Mouse (Mus musculus): ENCODE results near the gene Zfp575. TPM values are rescaled to one million over a fixed set of nuclear protein-coding genes. Genes with fewer than 3 reads are reported as not detected.

The Zfp575 gene
- polyA plus RNA-seq, 1 experiment from 2014 or later: 1.2 TPM

DNA sequence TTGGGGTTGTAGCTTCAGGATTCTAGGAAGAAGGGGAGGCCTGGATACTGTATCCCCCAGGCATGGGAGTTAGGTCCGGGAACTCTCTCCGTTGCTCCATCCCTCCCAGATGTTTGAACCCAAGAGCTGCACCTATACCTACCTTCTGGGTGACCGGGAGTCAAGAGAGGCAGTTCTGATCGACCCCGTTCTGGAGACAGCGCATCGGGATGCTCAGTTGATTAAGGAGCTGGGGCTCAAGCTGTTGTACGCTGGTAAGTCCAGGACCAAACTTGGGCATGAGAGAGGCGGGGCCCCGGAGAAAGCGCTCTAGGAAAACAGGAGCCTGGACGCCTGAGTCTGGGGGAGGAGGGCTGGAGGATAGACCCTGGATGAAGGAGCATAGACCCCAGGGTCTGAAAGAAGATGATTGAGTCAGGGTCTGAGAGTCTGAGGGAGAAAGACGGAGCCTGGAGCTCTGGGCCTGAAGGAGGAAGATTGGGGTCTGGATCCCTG, 6.9 kb upstream of the Zfp575 start:
- H3K36me3 ChIP-seq (ENCODE audit: control insufficient read depth, insufficient read depth, low read length): no peaks in the 10 kb centered on the region
- peak overlapping the region; percentile 68; the same call in 1 of the 2 replicates for H3K9ac ChIP-seq (ENCODE audit: low read depth, low read length)
- DNase-seq (ENCODE audit: low spot score): peak; percentile 39
- peak; percentile 14; the same call in 1 of the 2 replicates for ATAC-seq (ENCODE audit: low FRiP score)
- peaks cover 4% of the 10 kb centered on the region; the same call in 1 of the 2 replicates for H3K27me3 ChIP-seq (ENCODE audit: control insufficient read depth, insufficient read depth, low read length)
- peak overlapping the region; percentile 59 for H3K4me2 ChIP-seq (replicated peaks; ENCODE audit: low read depth, low read length)
- H3K9me3 ChIP-seq (ENCODE audit: control insufficient read depth, low read length): no peaks in the 10 kb centered on the region
- WGBS: 2% methylated on average over 13 of the region's 13 CpGs
- H3K4me3 ChIP-seq (ENCODE audit: low read depth, low read length): peak overlapping the region; percentile 48
- 0 out of 2 replicates have a peak, but pooled peaks cover 3% of the 10 kb centered on the region for H3K4me1 ChIP-seq (replicated peaks; ENCODE audit: control insufficient read depth, insufficient read depth, low read length)
- H3K27ac ChIP-seq (ENCODE audit: low read depth, low read length): no peak overlapping the region

GRCm38 (mm10) chr7:24593621-24594308, 6.3 kb upstream of the Zfp575 start:
- peak; percentile 83 for DNase-seq (ENCODE audit: low spot score)
- no peak overlapping the region for H3K27ac ChIP-seq (ENCODE audit: low read depth, low read length)
- WGBS: 5% methylated on average over 28 of the region's 39 CpGs

GRCm38 (mm10) chr7:24592781-24593180, 5.3 kb upstream of the Zfp575 start:
- DNase-seq (ENCODE audit: low spot score): no peak
- 83% methylated on average over 6 of the region's 6 CpGs for WGBS
- 0 out of 2 replicates have a peak, but pooled peaks cover 3% of the 10 kb centered on the region for H3K4me1 ChIP-seq (replicated peaks; ENCODE audit: control insufficient read depth, insufficient read depth, low read length)

More at GRCm38 (mm10) chr7:24593621-24594308, 6.3 kb upstream of the Zfp575 start:
- Histone ChIP-seq H3K4me1 (replicated peaks; ENCODE audit: control insufficient read depth, insufficient read depth, low read length) (0 out of 2 replicates have a peak, but pooled peaks cover 3% of the 10 kb centered on the region), H3K36me3 (ENCODE audit: control insufficient read depth, insufficient read depth, low read length) (no peaks in the 10 kb centered on the region), H3K27me3 (ENCODE audit: control insufficient read depth, insufficient read depth, low read length) (peaks cover 4% of the 10 kb centered on the region; the same call in 1 of the 2 replicates), H3K4me3 (ENCODE audit: low read depth, low read length) (peak overlapping the region; percentile 48), H3K9ac (ENCODE audit: low read depth, low read length) (peak overlapping the region; percentile 68), H3K4me2 (replicated peaks; ENCODE audit: low read depth, low read length) (peak overlapping the region; percentile 59), H3K9me3 (ENCODE audit: control insufficient read depth, low read length) (no peaks in the 10 kb centered on the region)
- ATAC-seq (ENCODE audit: low FRiP score): peak; percentile 94

DNA sequence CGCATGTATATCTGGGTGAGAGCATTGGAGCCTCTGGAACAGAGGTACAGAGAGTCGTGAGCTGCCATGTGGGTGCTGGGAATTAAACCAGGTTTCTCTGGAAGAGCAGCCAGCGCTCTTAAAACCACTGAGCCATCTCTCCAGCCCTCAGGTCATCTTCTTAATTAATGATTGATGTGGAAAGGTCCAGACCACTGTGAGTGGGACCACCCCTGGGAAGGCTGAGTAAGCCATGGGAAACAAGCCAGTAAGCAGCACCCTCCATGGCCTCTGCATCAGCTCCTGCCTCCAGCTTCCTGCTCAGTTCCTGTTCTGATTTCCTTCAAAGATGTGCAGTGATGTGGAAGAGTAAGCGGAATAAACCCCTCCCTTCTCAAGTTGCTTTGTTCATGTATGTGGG, 4.7 kb upstream of the Zfp575 start:
- ATAC-seq (ENCODE audit: low FRiP score) (no peak), DNase-seq (ENCODE audit: low spot score) (no peak)
- H3K4me3 ChIP-seq (ENCODE audit: low read depth, low read length): no peak overlapping the region
- H3K4me2 ChIP-seq (replicated peaks; ENCODE audit: low read depth, low read length): no peak overlapping the region
- no peak overlapping the region for H3K9ac ChIP-seq (ENCODE audit: low read depth, low read length)
- no peak overlapping the region for H3K27ac ChIP-seq (ENCODE audit: low read depth, low read length)
- 74% methylated on average over 4 of the region's 4 CpGs for WGBS
- H3K36me3 ChIP-seq (ENCODE audit: control insufficient read depth, insufficient read depth, low read length): no peaks in the 10 kb centered on the region
- 0 out of 2 replicates have a peak, but pooled peaks cover 3% of the 10 kb centered on the region for H3K4me1 ChIP-seq (replicated peaks; ENCODE audit: control insufficient read depth, insufficient read depth, low read length)
- peaks cover 4% of the 10 kb centered on the region; the same call in 1 of the 2 replicates for H3K27me3 ChIP-seq (ENCODE audit: control insufficient read depth, insufficient read depth, low read length)
- no peaks in the 10 kb centered on the region for H3K9me3 ChIP-seq (ENCODE audit: control insufficient read depth, low read length)

More at GRCm38 (mm10) chr7:24592781-24593180, 5.3 kb upstream of the Zfp575 start:
- Histone ChIP-seq H3K9ac (ENCODE audit: low read depth, low read length) (no peak overlapping the region), H3K27me3 (ENCODE audit: control insufficient read depth, insufficient read depth, low read length) (peaks cover 4% of the 10 kb centered on the region; the same call in 1 of the 2 replicates), H3K4me2 (replicated peaks; ENCODE audit: low read depth, low read length) (no peak overlapping the region), H3K4me3 (ENCODE audit: low read depth, low read length) (no peak overlapping the region), H3K36me3 (ENCODE audit: control insufficient read depth, insufficient read depth, low read length) (no peaks in the 10 kb centered on the region), H3K9me3 (ENCODE audit: control insufficient read depth, low read length) (no peaks in the 10 kb centered on the region), H3K27ac (ENCODE audit: low read depth, low read length) (no peak overlapping the region)
- ATAC-seq (ENCODE audit: low FRiP score): no peak

GRCm38 (mm10) chr7:24591735-24592134, 4.3 kb upstream of the Zfp575 start:
- H3K27ac ChIP-seq (ENCODE audit: low read depth, low read length): no peak overlapping the region
- DNase-seq (ENCODE audit: low spot score) (no peak), ATAC-seq (ENCODE audit: low FRiP score) (no peak)
- H3K36me3 ChIP-seq (ENCODE audit: control insufficient read depth, insufficient read depth, low read length): no peaks in the 10 kb centered on the region
- no peak overlapping the region for H3K9ac ChIP-seq (ENCODE audit: low read depth, low read length)
- H3K4me1 ChIP-seq (replicated peaks; ENCODE audit: control insufficient read depth, insufficient read depth, low read length): 0 out of 2 replicates have a peak, but pooled peaks cover 3% of the 10 kb centered on the region
- 79% methylated on average over 5 of the region's 5 CpGs for WGBS
- no peak overlapping the region for H3K4me2 ChIP-seq (replicated peaks; ENCODE audit: low read depth, low read length)
- peaks cover 7% of the 10 kb centered on the region; the same call in 1 of the 2 replicates for H3K27me3 ChIP-seq (ENCODE audit: control insufficient read depth, insufficient read depth, low read length)
- no peak overlapping the region for H3K4me3 ChIP-seq (ENCODE audit: low read depth, low read length)
- no peaks in the 10 kb centered on the region for H3K9me3 ChIP-seq (ENCODE audit: control insufficient read depth, low read length)

DNA sequence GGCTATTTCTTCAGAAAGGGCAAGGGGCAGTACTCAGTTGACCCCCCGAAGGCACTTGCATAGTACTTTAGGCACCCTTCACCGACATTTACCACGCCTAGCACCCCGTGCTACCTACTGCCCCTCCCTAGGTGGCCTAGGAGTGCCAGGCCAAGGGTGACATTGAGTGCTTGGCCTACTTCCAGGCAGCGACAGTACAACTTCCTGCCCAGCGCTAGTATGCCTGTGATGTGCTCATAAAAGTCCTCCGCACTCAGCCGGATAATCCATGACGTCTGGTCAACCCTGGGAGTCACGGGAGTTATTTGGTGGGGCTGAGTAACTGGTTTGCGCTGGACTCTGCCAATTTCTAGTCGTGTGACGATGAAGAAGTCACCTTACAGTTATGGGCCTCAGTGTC, 895 bp upstream of the Zfp575 start:
- no peak overlapping the region for H3K27ac ChIP-seq (ENCODE audit: low read depth, low read length)
- H3K9ac ChIP-seq (ENCODE audit: low read depth, low read length): no peak overlapping the region
- no peaks in the 10 kb centered on the region for H3K4me1 ChIP-seq (replicated peaks; ENCODE audit: control insufficient read depth, insufficient read depth, low read length)
- no peak overlapping the region for H3K4me3 ChIP-seq (ENCODE audit: low read depth, low read length)
- DNase-seq (ENCODE audit: low spot score) (no peak), ATAC-seq (ENCODE audit: low FRiP score) (no peak)
- H3K27me3 ChIP-seq (ENCODE audit: control insufficient read depth, insufficient read depth, low read length): peaks cover 26% of the 10 kb centered on the region
- WGBS: 91% methylated on average over 13 of the region's 13 CpGs
- H3K36me3 ChIP-seq (ENCODE audit: control insufficient read depth, insufficient read depth, low read length): no peaks in the 10 kb centered on the region
- H3K4me2 ChIP-seq (replicated peaks; ENCODE audit: low read depth, low read length): no peak overlapping the region
- no peaks in the 10 kb centered on the region for H3K9me3 ChIP-seq (ENCODE audit: control insufficient read depth, low read length)

GRCm38 (mm10) chr7:24586828-24587227, 613 bp downstream of the Zfp575 start:
- H3K27me3 ChIP-seq (ENCODE audit: control insufficient read depth, insufficient read depth, low read length): peaks cover 26% of the 10 kb centered on the region
- no peaks in the 10 kb centered on the region for H3K36me3 ChIP-seq (ENCODE audit: control insufficient read depth, insufficient read depth, low read length)
- H3K27ac ChIP-seq (ENCODE audit: low read depth, low read length): no peak overlapping the region
- H3K9me3 ChIP-seq (ENCODE audit: control insufficient read depth, low read length): no peaks in the 10 kb centered on the region
- peak overlapping the region; percentile 74 for H3K4me2 ChIP-seq (replicated peaks; ENCODE audit: low read depth, low read length)
- H3K9ac ChIP-seq (ENCODE audit: low read depth, low read length): peak overlapping the region; percentile 59; the same call in 1 of the 2 replicates
- DNase-seq (ENCODE audit: low spot score) (no peak), ATAC-seq (ENCODE audit: low FRiP score) (peak; percentile 58)
- 3% methylated on average over 8 of the region's 8 CpGs for WGBS
- H3K4me3 ChIP-seq (ENCODE audit: low read depth, low read length): peak overlapping the region; percentile 40
- no peaks in the 10 kb centered on the region for H3K4me1 ChIP-seq (replicated peaks; ENCODE audit: control insufficient read depth, insufficient read depth, low read length)

DNA sequence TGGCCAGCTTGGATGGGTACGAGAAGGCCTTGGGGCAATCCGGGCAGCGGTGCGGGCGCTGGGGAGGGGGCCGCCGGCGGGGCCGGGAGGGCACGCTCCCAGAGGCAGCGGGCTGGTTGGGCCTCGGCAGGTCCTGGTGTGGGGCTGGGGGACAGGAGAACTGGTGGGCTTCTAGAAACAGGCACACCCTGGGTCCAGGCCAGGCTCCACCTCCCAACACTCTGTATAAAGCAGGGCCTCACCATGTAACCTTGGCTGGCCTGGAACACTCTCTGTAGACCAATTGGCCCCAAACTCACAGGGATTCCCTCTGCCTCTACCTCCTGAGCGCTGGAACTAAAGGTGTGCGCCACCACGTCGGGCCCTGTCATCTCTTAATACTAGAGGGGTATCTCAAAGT, 1.4 kb downstream of the Zfp575 start:
- DNase-seq (ENCODE audit: low spot score) (no peak), ATAC-seq (ENCODE audit: low FRiP score) (peak; percentile 38; the same call in 1 of the 2 replicates)
- Histone ChIP-seq H3K9me3 (ENCODE audit: control insufficient read depth, low read length) (no peaks in the 10 kb centered on the region), H3K4me3 (ENCODE audit: low read depth, low read length) (no peak overlapping the region), H3K9ac (ENCODE audit: low read depth, low read length) (no peak overlapping the region), H3K27ac (ENCODE audit: low read depth, low read length) (no peak overlapping the region), H3K4me2 (replicated peaks; ENCODE audit: low read depth, low read length) (no peak overlapping the region), H3K36me3 (ENCODE audit: control insufficient read depth, insufficient read depth, low read length) (no peaks in the 10 kb centered on the region), H3K27me3 (ENCODE audit: control insufficient read depth, insufficient read depth, low read length) (peaks cover 26% of the 10 kb centered on the region), H3K4me1 (replicated peaks; ENCODE audit: control insufficient read depth, insufficient read depth, low read length) (no peaks in the 10 kb centered on the region)
- WGBS: 31% methylated on average over 16 of the region's 16 CpGs
